9 mouse cellular contexts compared by ENCODE assay signal in the genomic region with DNA sequence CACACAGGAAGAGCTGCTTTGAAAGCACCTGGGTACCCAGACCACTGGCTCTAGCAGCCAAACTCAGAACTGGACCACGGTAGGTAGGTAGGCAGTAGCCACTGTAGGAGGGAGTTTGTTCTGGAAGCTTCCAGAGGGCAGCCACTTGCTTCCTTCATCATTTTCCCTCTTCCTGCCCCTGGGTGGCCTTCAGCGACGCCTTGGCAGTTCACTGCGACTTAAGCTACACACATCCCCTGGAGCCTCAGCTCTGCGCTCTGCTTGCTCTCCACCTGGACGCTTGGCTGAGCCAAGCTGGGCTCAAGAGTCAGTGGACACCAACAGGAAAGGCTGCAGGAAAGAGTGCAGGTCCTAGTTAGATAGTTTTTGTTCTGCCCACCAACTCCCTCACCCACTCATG. TPM values are rescaled to one million over a fixed set of nuclear protein-coding genes. Genes with fewer than 3 reads are reported as not detected.
DNase-seq lines count a peak whose midpoint lies in the region; ATAC-seq and TF ChIP-seq lines count a peak whose summit lies in the region.
"Had no signal": no experiment of that assay in that cellular context is flagged by ENCODE, and none has a peak within 500 bp of the region (broad histone marks: within the 10 kb centered on the region; RNA-seq: fewer than 3 reads in every experiment).

No protein-coding gene starts in this region.

- H3K9ac ChIP-seq in heart, embryonic 14.5 days (ENCODE audit: low read length): peak overlapping the region; percentile 94
- peak overlapping the region; percentile 2; the same call in 1 of the 2 replicates for H3K9ac ChIP-seq in ES-E14 (ENCODE audit: insufficient read depth, low read depth, low read length, poor library complexity, severe bottlenecking)
- peak overlapping the region; percentile 78 for H3K9ac ChIP-seq in forebrain, embryonic 15.5 days (replicated peaks)
- peak overlapping the region; percentile 63; the same call in 1 of the 2 replicates for H3K9ac ChIP-seq in midbrain, embryonic 11.5 days (ENCODE audit: low read length)

- H3K4me3 ChIP-seq in heart, embryonic 14.5 days (ENCODE audit: control insufficient read depth in 1 of 2, insufficient read depth in 1 of 2, low read depth in 1 of 2, low read length in 2 of 2): no peak overlapping the region
- H3K4me3 ChIP-seq in ES-E14 (ENCODE audit: insufficient read depth in 1 of 2, low read depth in 1 of 2, low read length in 2 of 2, poor library complexity in 1 of 2, severe bottlenecking in 1 of 2): peak overlapping the region in 1 of 2 experiments; percentile 78; a peak in 1 of 4 replicates
- peak overlapping the region; percentile 73 for H3K4me3 ChIP-seq in forebrain, embryonic 15.5 days
- H3K4me3 ChIP-seq in midbrain, embryonic 11.5 days (ENCODE audit: low read depth, low read length): no peak overlapping the region
- H3K4me3 ChIP-seq: erythroblast, embryonic 14.5 days had no signal

- peak overlapping the region; percentile 98 for H3K4me2 ChIP-seq in heart, embryonic 14.5 days (ENCODE audit: low read length)
- H3K4me2 ChIP-seq in forebrain, embryonic 15.5 days (replicated peaks): peak overlapping the region; percentile 92
- H3K4me2 ChIP-seq in midbrain, embryonic 11.5 days: peak overlapping the region; percentile 99; the same call in 1 of the 2 replicates

- in situ Hi-C loops in ES-E14 (cut with MboI; ENCODE audit: low sequenced_read_pairs in 2 of 2, unreplicated experiment in 2 of 2): no loop called here

- peaks cover 4% of the 10 kb centered on the region for H3K36me3 ChIP-seq in heart, embryonic 14.5 days (ENCODE audit: control insufficient read depth, insufficient read depth, low read length)
- H3K36me3 ChIP-seq in ES-E14 (ENCODE audit: control insufficient read depth, insufficient read depth, low read length, poor library complexity, severe bottlenecking): peaks cover 7% of the 10 kb centered on the region; the same call in 1 of the 2 replicates
- no peaks in the 10 kb centered on the region for H3K36me3 ChIP-seq in forebrain, embryonic 15.5 days
- no peaks in the 10 kb centered on the region for H3K36me3 ChIP-seq in midbrain, embryonic 11.5 days (ENCODE audit: control insufficient read depth, insufficient read depth, low read length)

- no peak for ATAC-seq in heart, embryonic 14.5 days (ENCODE audit: insufficient number of reproducible peaks, insufficient read depth, low FRiP score, low read depth)
- no peak for ATAC-seq in forebrain, embryonic 15.5 days (replicated peaks)
- ATAC-seq in midbrain, embryonic 11.5 days (ENCODE audit: low FRiP score): no peak

- intact Hi-C loops in left cerebral cortex, postnatal 36 days (cut with DNase I): no loop called here

- no peaks in the 10 kb centered on the region for H3K9me3 ChIP-seq in heart, embryonic 14.5 days (ENCODE audit: control insufficient read depth, low read length)
- no peaks in the 10 kb centered on the region for H3K9me3 ChIP-seq in ES-E14 (ENCODE audit: control insufficient read depth, insufficient read depth, low read depth, low read length)
- H3K9me3 ChIP-seq in forebrain, embryonic 15.5 days: no peaks in the 10 kb centered on the region
- no peaks in the 10 kb centered on the region for H3K9me3 ChIP-seq in midbrain, embryonic 11.5 days (ENCODE audit: control insufficient read depth, low read length)

- H3K4me1 ChIP-seq in heart, embryonic 14.5 days (ENCODE audit: control insufficient read depth in 2 of 2, insufficient read depth in 2 of 2, low read length in 2 of 2): peaks cover 55 to 85% of the 10 kb centered on the region in 2 experiments
- peaks cover 11 to 28% of the 10 kb centered on the region in 2 experiments; a peak in 3 of 4 replicates for H3K4me1 ChIP-seq in ES-E14 (ENCODE audit: control insufficient read depth in 2 of 2, insufficient read depth in 2 of 2, low read length in 2 of 2, poor library complexity in 1 of 2)
- peaks cover 87% of the 10 kb centered on the region for H3K4me1 ChIP-seq in forebrain, embryonic 15.5 days
- H3K4me1 ChIP-seq in midbrain, embryonic 11.5 days (ENCODE audit: control insufficient read depth, insufficient read depth, low read length): peaks cover 49% of the 10 kb centered on the region

- peak overlapping the region; percentile 46 to 96; a peak in 3 of 4 replicates for H3K27ac ChIP-seq in heart, embryonic 14.5 days (replicated peaks in 1 of 2; ENCODE audit: control insufficient read depth in 1 of 2, insufficient read depth in 1 of 2, low read depth in 2 of 2, low read length in 2 of 2)
- H3K27ac ChIP-seq in ES-E14 (ENCODE audit: insufficient read depth, low read depth, low read length, poor library complexity, severe bottlenecking): no peak overlapping the region
- H3K27ac ChIP-seq in forebrain, embryonic 15.5 days (replicated peaks): peak overlapping the region; percentile 100
- peak overlapping the region; percentile 90 for H3K27ac ChIP-seq in midbrain, embryonic 11.5 days (ENCODE audit: low read depth, low read length)

- DNase-seq in heart, postnatal 4 days: no peak
- no peak for DNase-seq in ES-E14 (ENCODE audit: low read depth, low spot score)
- DNase-seq in midbrain, embryonic 11.5 days (ENCODE audit: low spot score, missing footprints): no peak
- no peak for DNase-seq in left cerebral cortex, postnatal 36 days (ENCODE audit: low spot score in 2 of 2)
- no peak for DNase-seq in thymus, postnatal 36 days
- DNase-seq in yolk sac, embryonic 10.5 days (ENCODE audit: low spot score): no peak

- H3K27me3 ChIP-seq in heart, embryonic 14.5 days (ENCODE audit: control insufficient read depth, insufficient read depth, low read length): no peaks in the 10 kb centered on the region
- no peaks in the 10 kb centered on the region for H3K27me3 ChIP-seq in forebrain, embryonic 15.5 days
- 0 out of 2 replicates have a peak, but pooled peaks cover 2% of the 10 kb centered on the region for H3K27me3 ChIP-seq in midbrain, embryonic 11.5 days (ENCODE audit: control insufficient read depth, insufficient read depth, low read length)

- 50% methylated on average over 6 of the region's 6 CpGs for WGBS in heart, embryonic 14.5 days
- WGBS in forebrain, embryonic 15.5 days: 41% methylated on average over 6 of the region's 6 CpGs
- 58% methylated on average over 6 of the region's 6 CpGs for WGBS in midbrain, embryonic 11.5 days

TF ChIP-seq in ES-E14, 5 proteins besides CTCF, POLR2A, EP300 and RAD21:
- TF ChIP-seq CHD2 (IDR thresholded peaks at IDR 0.05; ENCODE audit: low read depth, low read length): no peak
- TF ChIP-seq HCFC1 (IDR thresholded peaks at IDR 0.05; ENCODE audit: borderline replicate concordance, insufficient read depth, low read length): no peak
- TF ChIP-seq MAFK (IDR thresholded peaks at IDR 0.05; ENCODE audit: insufficient read depth, low read depth, low read length): no peak
- no peak for TF ChIP-seq ZNF384 (IDR thresholded peaks at IDR 0.05; ENCODE audit: low read depth, low read length)
- no peak for TF ChIP-seq ZC3H11A (IDR thresholded peaks at IDR 0.05; ENCODE audit: borderline replicate concordance, low read depth, low read length)
TF ChIP-seq in ES-E14: peak in this region for 0.

RNA-seq across cellular contexts. Expression of a gene that starts 44.4 kb away (rescaled TPM):
- polyA plus RNA-seq in heart, embryonic 14.5 days (2014; fragmentation: Nextera tagmentation; extraction: Ambion mirVana): 37.9 and 45.3 TPM in 2 replicates
- total RNA-seq in heart, postnatal 4 days (2021): 10 to 100 TPM; 35.8 to 50.8 TPM
- total RNA-seq in ES-E14 (2012; rRNA removed): 136 and 236 TPM in 2 replicates
- 48.2 and 52.7 TPM in 2 replicates for polyA plus RNA-seq in forebrain, embryonic 15.5 days (2015; fragmentation: Nextera tagmentation; extraction: Ambion mirVana)
- polyA plus RNA-seq in midbrain, embryonic 11.5 days (2014; fragmentation: Nextera tagmentation; extraction: Ambion mirVana): 38.3 and 41.1 TPM in 2 replicates
- total RNA-seq in left cerebral cortex, postnatal 36 days (2021): 10 to 100 TPM; 48.2 to 63.2 TPM

Comparison
In these comparisons a context has a peak if more than half of its experiments do, and no peak if none do; other contexts are left out.
1. H3K9ac ChIP-seq: peak in every context shown above with its lines; median percentile 94 in heart, embryonic 14.5 days; 78 in forebrain, embryonic 15.5 days; 63 in midbrain, embryonic 11.5 days; 2 in ES-E14.